In genomic region chr8:72474826-72475546, GRCm38 (mm10) we compare ENCODE assay signal across 8 mouse cellular contexts. TPM values are rescaled to one million over a fixed set of nuclear protein-coding genes. Genes with fewer than 3 reads are reported as not detected.
A peak's percentile ranks its signal among the peaks of the same experiment; 100 is the strongest.
DNase-seq lines count a peak whose midpoint lies in the region; ATAC-seq lines count a peak whose summit lies in the region.

TSS of gene Cherp (minus strand) at chr8:72475226.

- H3K9me3 ChIP-seq in lung, embryonic 16.5 days (ENCODE audit: control insufficient read depth, low read length): peaks cover 5% of the 10 kb centered on the region; the same call in 1 of the 2 replicates

- peaks cover 32% of the 10 kb centered on the region for H3K36me3 ChIP-seq in lung, embryonic 16.5 days (ENCODE audit: control insufficient read depth, insufficient read depth, low read length)

- ATAC-seq in hematopoietic stem cell, adult 5-6 weeks (replicated peaks in 1 of 2; ENCODE audit: insufficient read depth in 1 of 2, low FRiP score in 2 of 2, low TSS enrichment in 1 of 2, low read depth in 1 of 2, poor library complexity in 2 of 2, severe bottlenecking in 2 of 2): peak; percentile 94
- ATAC-seq in lung, embryonic 16.5 days (ENCODE audit: low read depth): peak; percentile 97

- 0% methylated on average over 80 of the region's 80 CpGs for WGBS in lung, embryonic 16.5 days

- H3K9ac ChIP-seq in lung, embryonic 16.5 days (ENCODE audit: low read length): peak within 1 kb of the TSS; percentile 94

- H3K27ac ChIP-seq in lung, embryonic 16.5 days (ENCODE audit: low read length): peak within 1 kb of the TSS; percentile 90

- H3K4me1 ChIP-seq in lung, embryonic 16.5 days (replicated peaks; ENCODE audit: control insufficient read depth, insufficient read depth, low read length): peaks cover 16% of the 10 kb centered on the region

- H3K4me3 ChIP-seq in lung, embryonic 16.5 days (ENCODE audit: low read length): peak within 1 kb of the TSS; percentile 94

- no peaks in the 10 kb centered on the region for H3K27me3 ChIP-seq in lung, embryonic 16.5 days (ENCODE audit: control insufficient read depth, insufficient read depth, low read depth, low read length)

- peak; percentile 95 for DNase-seq in MEL-GATA-1-ER (ENCODE audit: extremely low read depth, low read depth)
- peak; percentile 97 for DNase-seq in cerebellum, adult 8-10 months
- DNase-seq in forelimb bud, embryonic 11.5 days (ENCODE audit: low read depth, low spot score): peak; percentile 99
- peak; percentile 93 for DNase-seq in layer of hippocampus, adult 9-10 months (ENCODE audit: low spot score)
- DNase-seq in ovary, postnatal 10 days (ENCODE audit: low spot score): peak; percentile 86
- peak; percentile 93 to 96 for DNase-seq in thymus, postnatal 10 days (ENCODE audit: low spot score in 2 of 2)

- peak within 1 kb of the TSS; percentile 94 for H3K4me2 ChIP-seq in lung, embryonic 16.5 days (ENCODE audit: low read depth, low read length)

RNA-seq across cellular contexts. Expression of gene Cherp, which starts in this region (rescaled TPM):
- 9.2 and 11.8 TPM in 2 replicates for total RNA-seq in hematopoietic stem cell, adult 5-6 weeks (2017)
- 55.8 and 68.3 TPM in 2 replicates for polyA plus RNA-seq in lung, embryonic 16.5 days (2015; fragmentation: Nextera tagmentation; extraction: Ambion mirVana)

Comparison
In these comparisons a context has a peak if more than half of its experiments do, and no peak if none do; other contexts are left out.
1. Peak in every context shown above with its lines: DNase-seq, ATAC-seq, H3K4me3 ChIP-seq and H3K27ac ChIP-seq.